Mouse (Mus musculus) T-helper 2 cell (primary cell): ENCODE measurements around the gene Ccdc146.

ENCODE experiments used
- in situ Hi-C: fragments of 300-600 bp; cut with MboI, MseI; formaldehyde crosslinking; loops from one replicate; pipeline ENCODE4 v1.15.1; 2025; ENCODE audit warnings: high pct_unique_total_duplicates

Gene Ccdc146

GRCm38 (mm10) chr5:21331656-21332055, 92.8 kb downstream of the Ccdc146 start:
- in situ Hi-C loops: loop anchor here (5.0 kb wide), 1 partner anchor 91 kb away; the partner anchor contains the start of genes Ccdc146 and Fam185a

DNA sequence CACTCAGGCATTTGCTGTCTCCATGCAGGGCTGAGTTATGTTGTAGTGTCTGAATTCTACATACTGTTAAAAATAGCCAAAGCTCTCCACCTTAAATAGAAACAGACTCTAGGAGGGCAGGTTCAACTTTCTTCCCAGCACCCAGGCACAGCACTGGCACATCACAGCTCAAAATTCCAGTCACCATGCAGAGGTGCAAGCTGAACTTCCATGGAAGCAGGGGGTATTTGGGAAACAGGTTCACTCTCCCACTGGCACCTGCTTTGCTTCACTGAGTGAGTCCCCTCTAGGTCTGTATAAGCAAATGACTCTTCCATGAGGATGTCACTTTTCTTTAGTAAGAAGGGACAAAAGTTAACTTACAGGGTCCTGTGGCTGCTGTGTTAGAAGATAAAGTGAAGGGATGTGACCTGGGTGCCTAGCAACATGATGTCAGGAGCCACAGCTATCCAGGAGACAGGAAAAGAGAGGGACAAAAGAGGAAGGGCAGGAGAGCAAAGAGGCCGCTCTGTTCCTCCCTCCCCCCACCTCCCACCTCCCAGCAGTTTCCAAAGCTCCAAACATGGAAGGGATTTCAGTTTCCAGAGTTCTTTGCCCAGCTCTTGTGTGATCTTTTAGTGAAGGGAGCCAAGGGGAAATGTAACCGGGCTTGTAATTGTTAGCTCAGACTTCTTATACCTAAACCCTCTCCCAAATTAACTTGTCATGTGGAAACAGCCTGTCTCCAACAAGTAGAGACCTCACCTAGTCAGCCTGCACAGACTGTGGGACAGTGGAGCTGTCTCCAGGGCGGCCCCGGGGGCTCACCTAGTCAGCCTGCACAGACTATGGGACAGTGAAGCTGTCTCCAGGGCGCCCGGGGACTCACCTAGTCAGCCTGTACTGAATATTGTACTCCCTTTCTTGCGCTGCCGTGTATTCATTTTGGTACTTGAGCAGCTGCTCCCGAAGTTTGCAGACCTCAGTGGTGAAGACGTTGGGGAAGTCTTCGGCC, 94.5 kb downstream of the Ccdc146 start:
- in situ Hi-C loops: loop anchor here (5.0 kb wide), 1 partner anchor 92 kb away; the partner anchor contains the start of genes Ccdc146 and Fam185a

DNA sequence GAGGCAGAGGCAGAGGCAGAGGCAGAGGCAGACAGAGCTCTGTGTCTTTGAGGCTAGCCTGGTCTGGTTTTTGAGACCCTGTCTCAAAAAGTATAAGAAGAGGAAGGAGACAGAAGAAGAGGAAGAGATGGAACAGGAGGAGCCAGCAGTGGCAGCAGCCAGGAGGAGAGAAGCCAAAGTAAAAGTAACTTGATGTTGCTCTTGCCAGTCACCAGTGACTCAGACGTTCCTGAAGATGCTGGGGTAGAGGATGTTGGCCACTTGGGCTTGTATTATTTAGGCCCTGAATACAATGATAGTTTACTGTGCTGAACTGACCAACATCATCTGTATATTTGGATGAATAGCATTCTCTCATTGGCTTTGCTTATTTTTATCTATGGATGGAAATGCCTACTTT, 95.9 kb downstream of the Ccdc146 start:
- in situ Hi-C loops: no loop called here

DNA sequence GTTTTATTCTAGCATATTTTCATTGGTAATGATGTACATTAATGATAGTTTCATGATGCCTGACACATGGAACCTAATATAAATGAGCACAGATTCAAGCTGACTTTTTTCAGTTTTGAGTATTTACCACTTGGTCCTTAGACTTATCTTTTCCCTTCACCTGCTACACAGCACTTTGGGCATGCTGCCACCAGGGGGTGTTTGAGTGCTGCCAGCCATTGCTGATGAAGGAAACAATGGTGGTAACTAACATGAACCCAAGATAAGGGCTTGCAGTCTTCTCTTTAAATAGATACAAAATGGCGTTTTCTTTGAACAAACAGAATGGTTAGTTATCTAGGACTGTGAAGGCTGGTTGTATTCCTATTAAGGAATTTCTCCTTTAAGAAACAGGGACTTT, 98.0 kb downstream of the Ccdc146 start:
- in situ Hi-C loops: no loop called here

DNA sequence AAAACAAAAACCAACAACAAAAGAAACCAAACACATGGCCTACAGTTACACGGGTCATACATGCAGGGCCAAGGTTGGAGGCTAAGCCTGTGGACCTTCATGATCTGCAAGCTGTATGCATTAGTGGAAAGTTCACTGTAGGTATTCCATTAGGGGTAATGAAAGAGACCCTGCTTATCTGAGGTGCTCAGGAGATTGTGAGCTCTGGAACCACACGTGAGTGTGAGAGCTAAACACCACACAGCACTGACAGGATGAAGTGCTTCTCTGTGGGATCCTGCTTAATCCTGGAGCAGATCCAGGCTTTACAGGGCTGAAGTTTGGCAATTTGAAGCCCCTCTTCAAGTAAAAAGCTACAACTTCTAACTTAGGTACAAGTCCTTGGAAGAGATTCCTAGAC, 104.3 kb downstream of the Ccdc146 start:
- in situ Hi-C loops: no loop called here

DNA sequence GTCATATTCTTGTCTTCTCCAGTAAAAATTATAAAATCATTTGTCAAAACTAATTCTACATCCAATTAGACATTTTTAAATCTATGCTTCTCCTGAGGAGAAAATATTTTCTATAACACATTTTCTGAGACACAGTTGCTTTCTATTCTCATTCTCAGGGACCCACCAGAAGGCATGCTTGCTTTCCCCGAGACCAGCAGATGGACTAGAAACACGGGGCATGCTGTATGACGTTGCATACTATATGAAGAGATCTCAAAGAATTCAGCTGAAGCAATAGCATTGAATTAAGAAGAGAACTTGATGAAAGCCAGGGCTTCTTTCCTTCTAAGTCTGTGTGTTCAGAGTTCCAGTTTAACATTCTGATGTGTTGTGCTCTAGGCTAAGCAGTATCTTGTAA, 109.8 kb downstream of the Ccdc146 start:
- in situ Hi-C loops: no loop called here

DNA sequence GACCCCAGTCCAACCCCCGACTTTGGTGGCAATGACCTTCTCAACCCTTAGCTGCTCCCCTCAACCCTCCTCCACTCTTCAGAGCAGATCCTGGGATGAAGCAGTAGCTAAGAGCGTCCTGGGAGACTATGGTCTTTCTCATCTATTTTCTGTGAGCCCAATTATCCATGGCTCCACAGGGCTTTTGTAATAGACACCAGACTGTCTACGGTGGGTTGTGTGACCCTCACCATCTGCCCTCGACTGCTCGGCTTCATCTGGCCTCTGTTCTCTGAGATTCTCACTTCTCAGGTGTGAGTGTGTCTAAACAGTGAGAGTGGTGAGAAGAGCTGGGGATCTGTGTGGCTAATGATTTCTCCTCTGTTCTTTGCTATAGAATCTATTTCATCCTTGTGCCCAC, 117.3 kb downstream of the Ccdc146 start:
- in situ Hi-C loops: no loop called here

GRCm38 (mm10) chr5:21301011-21301410, 123.5 kb downstream of the Ccdc146 start:
- in situ Hi-C loops: no loop called here

DNA sequence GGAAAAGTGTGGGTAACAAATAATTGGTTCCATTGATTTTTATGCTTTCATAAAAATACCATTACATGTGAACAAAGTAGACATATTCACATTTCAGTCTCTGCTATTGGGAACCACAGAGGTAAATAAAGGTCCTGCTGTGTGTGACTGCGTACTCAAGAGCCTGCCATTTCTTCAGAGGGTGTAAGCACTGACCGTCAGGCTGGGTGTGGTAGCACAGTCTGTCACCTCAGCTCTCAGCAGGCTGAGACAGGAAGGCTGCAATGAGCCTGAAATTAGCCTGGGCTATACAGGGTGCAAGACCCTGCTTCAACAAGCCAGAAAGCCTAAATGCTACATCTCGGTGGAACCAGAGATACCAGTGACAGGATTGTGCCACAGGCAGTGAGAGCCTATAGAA, 124.4 kb downstream of the Ccdc146 start:
- in situ Hi-C loops: no loop called here

- in situ Hi-C loops: loop anchor here (25.0 kb wide), 1 partner anchor 1863 kb away; no protein-coding TSS in a partner anchor
Measured at GRCm38 (mm10) chr5:21299076-21299755, 125.3 kb downstream of the Ccdc146 start.

GRCm38 (mm10) chr5:21295683-21296082, 128.8 kb downstream of the Ccdc146 start:
- in situ Hi-C loops: loop anchor here (25.0 kb wide), 1 partner anchor 1867 kb away; no protein-coding TSS in a partner anchor

DNA sequence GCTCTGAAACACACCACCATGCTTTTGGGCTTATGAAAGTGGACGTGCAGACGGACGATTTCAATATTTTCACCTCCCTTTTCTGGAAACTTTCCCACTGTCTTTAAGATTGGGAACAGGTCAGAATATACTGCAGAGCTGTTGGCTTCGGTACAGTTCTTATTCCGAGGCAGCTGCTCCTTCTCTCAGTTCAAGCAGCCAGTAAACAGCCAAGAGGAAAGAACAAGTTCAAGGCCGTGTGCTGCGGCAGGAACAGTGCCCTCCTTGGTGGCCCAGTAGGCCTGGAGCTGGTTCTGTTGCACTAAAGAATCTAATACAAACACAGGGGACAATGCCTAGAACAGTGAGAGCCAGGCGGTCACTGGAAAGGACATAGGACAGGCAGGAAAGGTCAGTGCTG, 133.9 kb downstream of the Ccdc146 start:
- in situ Hi-C loops: loop anchor here (25.0 kb wide), 1 partner anchor 1872 kb away; no protein-coding TSS in a partner anchor

GRCm38 (mm10) chr5:21288658-21289435, 135.6 kb downstream of the Ccdc146 start:
- in situ Hi-C loops: loop anchor here (25.0 kb wide), 1 partner anchor 1873 kb away; no protein-coding TSS in a partner anchor

GRCm38 (mm10) chr5:21283356-21284062, 141.0 kb downstream of the Ccdc146 start:
- in situ Hi-C loops: loop anchor here (25.0 kb wide), 1 partner anchor 1879 kb away; no protein-coding TSS in a partner anchor

GRCm38 (mm10) chr5:21277685-21278084, 146.8 kb downstream of the Ccdc146 start:
- in situ Hi-C loops: loop anchor here (25.0 kb wide), 1 partner anchor 1885 kb away; no protein-coding TSS in a partner anchor

DNA sequence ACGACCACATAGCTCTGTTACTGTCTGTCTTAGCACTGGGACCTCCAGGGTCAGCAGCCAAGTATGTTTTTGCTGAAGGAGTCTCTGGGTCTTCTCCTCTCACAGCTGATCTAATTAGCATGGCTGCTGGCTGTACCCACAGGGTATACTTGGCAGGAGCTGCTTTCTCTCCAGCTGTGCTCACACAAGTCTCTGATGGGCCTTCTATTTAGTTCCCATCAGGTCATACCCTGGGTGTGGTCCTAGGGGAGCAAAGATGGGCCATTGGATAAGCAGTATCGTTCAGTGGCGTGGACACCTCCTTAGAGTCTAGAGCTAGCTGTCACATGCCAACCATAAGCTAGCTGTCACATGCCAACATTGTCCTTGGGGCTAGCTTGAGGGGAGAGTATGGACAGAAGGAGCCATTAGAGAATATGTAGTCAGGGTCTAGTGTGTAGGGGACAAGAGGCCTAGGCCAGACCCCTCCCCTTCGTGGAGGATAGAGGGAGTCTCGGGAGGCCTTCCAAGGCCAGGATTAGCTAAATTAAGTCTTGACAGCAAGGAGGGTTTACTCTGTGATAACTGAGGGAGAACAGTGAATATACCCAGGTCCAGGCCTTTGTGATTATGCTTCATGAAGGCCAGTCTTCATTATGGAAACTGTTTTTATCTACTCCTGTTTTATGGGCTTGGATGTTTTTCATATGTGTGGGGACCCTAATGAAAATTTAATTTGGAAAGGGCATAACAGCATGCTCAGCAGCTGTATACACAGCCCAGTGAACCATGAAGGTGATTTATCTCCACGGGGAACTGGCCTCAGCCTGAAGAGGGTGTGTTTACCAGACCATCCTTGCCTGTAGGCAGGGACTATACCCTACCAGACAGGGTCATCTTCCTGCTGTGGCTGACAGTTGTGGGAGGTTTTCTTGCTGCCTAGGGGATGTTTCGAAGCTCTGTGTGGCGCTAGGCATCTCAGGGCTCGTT, 152.8 kb downstream of the Ccdc146 start:
- in situ Hi-C loops: no loop called here

GRCm38 (mm10) chr5:21270756-21271155, 153.7 kb downstream of the Ccdc146 start:
- in situ Hi-C loops: no loop called here

DNA sequence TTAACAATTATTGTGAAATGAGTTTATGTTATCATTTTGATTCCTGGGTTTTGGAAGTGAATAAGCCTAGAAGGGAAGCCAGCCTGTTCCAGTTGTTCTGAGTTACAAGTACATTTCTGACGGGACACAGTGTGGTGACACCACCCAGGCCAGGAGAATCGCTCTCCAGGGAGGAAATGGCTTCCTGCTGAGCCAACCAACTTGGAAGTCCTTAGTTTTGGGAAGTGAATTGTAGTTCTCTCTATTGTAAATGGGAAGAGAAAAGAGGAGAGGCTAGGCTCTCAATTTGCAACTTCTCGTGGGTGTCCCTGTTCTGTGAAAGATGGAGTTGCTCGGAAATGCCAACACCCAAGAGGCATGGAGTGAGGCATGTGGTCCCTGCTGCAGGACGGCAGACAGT, 155.0 kb downstream of the Ccdc146 start:
- in situ Hi-C loops: loop anchor here (10.0 kb wide), 1 partner anchor 315 kb away; no protein-coding TSS in a partner anchor

- in situ Hi-C loops: loop anchor here (10.0 kb wide), 1 partner anchor 318 kb away; no protein-coding TSS in a partner anchor
Measured at GRCm38 (mm10) chr5:21267090-21267489, 157.4 kb downstream of the Ccdc146 start.
